Mouse (Mus musculus): ENCODE data around the gene Podnl1.

The Podnl1 gene

DNA sequence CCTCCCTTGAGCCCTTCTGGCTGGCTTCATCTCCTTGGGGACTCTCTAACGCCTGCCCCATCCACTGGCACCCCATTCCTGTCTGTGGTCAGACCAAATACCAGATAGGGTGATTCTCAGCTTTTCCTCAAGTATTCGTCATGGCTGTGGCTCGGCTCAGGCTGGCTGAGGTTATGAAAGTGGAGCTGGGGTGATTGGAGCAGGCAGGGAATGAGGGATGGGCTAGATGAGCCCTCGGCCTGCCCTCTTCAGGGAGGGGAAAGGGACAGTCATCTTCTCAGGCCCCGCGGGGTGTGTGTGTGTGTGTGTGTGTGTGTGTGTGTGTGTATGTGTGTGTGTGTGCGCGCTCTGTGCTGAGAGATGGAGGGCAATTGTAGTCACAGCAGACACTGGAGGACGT lies at the start of gene Podnl1:
TSS of gene Podnl1 (plus strand) at position 334 of the 400 bp plus-strand sequence.
- DNase-seq (ENCODE audit: low read depth, low spot score) = no peak

DNA sequence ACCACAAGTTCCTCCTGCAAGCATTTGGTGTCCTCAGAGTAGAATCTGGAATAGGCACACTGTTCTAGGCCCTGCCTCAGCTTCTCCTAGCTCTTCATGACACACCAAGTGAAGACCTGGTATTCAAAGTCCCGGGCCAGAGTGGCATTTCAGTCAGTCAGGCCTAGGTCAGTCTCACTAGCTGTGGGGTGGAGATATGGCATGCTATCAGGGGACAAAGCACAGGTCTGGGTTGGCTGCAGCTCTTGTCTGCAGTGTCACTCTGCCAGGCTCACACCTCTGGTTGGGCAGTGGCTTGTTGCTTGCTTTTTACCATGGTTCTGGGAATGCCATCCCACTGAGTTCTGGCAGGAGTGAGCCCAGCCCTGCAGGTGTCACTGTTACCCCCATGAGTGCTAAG lies 49.4 kb upstream of the Podnl1 start:
- DNase-seq (ENCODE audit: low read depth, low spot score) = no peak

DNA sequence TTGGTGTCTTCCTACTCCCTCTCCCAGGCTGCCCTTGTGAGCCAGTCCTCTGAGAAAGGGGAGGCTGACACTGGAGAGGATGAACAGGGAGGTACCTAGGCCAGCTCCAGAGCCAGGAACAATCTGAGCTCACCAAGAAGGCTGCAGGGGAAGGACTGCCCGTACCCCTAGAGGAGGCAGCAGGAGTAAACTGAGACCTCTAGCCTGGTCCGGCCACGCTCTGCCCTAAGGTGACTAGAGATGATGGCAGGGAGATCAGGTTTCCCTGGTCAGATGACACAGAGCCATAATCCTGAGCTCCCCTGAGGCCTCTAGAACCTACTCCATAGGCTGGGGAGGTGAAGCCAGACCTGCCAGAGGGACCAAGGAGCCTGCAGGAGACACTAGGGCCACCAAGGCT lies 48.9 kb upstream of the Podnl1 start:
- DNase-seq (ENCODE audit: low read depth, low spot score) = no peak

DNA sequence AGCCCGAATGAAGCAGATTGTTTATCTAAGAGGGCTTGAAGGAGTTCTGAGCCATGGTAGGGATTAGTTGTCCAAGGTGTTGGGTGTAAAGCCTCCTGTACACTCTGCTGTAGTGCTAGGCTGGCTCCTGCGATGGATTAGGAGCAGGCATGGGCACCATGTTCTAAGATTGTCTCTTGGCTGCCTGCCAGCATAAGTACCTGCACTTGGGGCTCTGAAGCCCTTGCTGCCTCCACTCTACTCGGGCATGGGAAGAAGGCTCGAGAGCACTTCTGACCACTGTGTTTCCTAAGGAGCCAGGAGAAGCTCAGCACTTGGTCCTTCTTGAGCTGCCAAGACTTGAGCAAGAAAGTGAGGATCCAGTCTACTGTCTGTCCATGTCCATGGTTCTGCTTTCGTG lies 46.6 kb upstream of the Podnl1 start:
- no peak for DNase-seq (ENCODE audit: low read depth, low spot score)

DNA sequence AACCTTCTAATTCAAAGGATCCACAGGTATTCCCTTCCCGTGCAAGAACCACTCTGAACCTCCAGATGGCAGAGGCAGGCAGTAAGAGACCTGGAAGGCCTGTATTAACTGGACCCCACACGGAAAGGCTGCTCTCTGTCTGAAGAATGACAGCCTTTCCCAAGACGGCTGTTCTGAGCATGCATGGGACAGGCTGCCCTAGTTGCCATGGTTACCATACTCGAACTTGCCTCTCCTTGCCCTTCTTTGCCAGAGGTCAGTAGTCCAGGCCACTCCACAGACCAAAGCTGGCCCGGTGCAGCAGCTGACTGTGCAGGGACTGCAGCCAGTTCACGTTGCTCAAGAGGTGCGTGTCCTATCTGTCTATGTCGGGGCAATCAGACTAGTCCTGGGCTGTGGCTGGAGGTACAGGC lies 42.0 kb upstream of the Podnl1 start:
- no peak for DNase-seq (ENCODE audit: low read depth, low spot score)

DNA sequence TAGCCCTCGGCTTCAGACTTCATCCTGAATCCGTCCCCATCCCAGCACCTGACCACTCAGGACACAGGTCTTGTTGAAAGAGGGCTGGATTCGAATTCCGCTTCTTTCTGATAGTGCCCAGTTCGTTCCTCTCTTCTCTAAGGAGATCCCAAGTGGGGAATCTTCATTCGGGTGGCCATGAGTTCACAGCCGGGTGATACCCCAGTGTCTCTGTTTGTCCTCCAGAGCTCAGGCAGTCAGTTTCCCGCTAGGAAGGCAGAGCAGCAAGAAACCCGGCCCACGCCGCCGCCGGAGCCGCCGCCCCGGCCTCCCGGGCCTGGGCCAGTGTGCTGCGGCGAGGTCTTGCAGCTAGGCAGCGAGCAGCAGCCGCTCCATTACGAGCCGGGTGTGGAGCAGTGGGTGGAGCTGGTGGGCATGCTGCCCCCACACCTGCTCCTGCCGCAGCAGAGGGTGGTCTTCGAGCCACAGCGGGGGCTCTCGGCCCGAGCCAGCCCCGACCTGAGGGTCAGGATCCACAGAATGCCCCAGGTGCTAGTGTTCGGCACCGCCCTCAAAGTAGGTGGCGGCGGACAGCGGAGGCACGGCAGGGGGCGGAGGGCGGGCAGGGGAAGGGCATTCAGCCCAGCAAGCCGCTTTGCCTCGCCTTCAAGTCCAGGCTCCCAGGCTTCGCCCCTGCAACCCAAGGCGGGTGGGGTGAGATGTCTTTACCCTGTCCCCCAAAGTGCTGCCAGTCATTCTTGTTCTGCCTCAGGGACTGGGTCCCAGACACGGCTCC lies 41.3 kb upstream of the Podnl1 start:
- DNase-seq (ENCODE audit: low read depth, low spot score) = no peak

DNA sequence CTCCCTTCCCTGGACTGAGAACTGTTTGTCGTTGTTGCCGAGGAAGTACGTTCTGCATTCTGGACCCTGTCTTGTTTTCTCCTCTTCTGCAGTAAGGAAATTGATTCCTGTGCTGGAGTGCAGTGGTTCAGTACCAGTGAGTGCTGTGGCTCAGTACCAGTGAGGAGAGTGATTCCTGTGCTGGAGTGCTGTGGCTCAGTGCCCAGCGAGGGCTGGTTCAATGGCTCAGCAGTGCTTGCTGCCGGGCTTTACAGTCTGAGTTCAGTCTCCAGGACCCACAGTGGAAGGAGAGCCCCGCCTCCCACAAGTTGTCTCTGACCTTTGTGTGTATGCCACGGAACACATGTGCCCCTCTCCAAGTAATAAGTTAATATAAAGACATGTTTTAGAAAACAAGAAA lies 38.6 kb upstream of the Podnl1 start:
- DNase-seq (ENCODE audit: low read depth, low spot score) = no peak

DNA sequence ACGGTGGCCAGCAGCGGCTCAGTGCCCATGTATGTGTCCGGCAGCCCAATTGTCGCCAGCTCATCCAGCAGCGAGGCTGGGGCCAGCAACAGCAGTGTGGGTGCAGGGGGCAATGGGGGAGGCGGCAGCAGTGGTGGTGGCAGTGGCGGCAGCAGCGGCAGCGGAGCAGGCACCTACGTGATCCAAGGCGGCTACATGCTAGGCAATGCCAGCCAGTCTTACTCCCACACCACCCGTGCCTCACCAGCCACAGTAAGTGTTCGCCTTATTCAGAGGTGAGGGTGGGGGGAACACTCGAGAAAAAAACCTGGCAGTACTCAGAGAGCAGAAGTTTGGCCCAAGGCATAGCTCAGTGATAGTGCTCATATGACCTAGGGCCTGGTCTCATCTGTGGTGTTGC lies 38.0 kb upstream of the Podnl1 start:
- no peak for DNase-seq (ENCODE audit: low read depth, low spot score)

DNA sequence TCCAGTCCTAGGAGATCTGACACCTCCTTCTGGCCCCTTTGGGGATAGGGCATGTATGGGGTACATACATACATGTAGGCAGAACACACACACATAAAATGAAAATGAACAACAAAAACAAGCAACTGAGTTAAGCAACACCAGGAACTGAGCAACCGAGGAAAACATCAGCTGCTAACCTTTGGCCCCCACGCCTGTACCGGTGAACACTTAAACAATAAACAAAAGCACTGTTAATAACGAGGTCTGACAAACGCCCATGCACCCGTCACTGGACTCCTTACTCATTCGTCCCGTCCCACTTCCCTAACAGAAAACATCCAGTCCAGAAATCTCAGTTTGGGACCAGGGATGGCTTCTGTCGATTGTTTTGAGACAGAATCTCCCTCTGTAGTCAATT lies 36.5 kb upstream of the Podnl1 start:
- no peak for DNase-seq (ENCODE audit: low read depth, low spot score)

DNA sequence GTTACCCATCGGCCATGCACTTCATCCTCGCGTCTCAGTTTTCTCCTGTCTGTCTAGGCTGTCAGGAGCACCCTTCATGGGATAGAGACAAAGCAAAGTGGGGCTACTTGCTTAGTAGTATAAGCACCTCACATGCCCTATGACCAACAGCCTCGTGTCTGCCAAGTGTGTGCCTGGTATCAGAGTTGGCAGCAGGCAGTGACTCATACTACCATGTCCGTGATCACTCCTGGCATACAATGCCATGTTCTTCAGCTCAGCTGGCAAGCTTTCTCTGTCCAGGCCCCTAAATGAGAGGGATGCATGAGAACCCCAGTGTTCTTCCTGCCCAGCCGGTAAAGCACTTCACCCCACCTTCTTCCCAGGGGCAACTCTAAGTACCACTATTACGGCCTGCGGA lies 35.2 kb upstream of the Podnl1 start:
- DNase-seq (ENCODE audit: low read depth, low spot score) = no peak

DNA sequence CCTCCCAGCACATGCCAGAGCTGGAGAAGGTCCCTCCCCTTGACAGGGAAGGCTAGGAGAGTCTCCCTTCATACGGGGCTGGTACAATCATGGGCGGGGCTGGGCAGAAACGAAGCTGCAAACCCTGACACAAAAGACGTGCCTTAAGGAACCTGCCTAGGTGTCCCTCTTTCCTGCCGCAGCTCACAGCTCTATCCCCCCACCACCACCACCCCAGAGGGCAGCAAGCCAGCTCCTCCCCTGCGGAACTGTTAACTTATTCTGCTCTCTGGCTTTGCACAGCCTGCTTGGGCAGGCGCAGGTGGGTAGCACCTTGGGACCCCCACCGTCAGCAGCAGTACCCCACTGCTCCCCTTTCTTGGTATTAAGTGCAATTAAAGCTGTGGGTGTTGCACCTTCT lies 29.7 kb upstream of the Podnl1 start:
- DNase-seq (ENCODE audit: low read depth, low spot score) = no peak

DNA sequence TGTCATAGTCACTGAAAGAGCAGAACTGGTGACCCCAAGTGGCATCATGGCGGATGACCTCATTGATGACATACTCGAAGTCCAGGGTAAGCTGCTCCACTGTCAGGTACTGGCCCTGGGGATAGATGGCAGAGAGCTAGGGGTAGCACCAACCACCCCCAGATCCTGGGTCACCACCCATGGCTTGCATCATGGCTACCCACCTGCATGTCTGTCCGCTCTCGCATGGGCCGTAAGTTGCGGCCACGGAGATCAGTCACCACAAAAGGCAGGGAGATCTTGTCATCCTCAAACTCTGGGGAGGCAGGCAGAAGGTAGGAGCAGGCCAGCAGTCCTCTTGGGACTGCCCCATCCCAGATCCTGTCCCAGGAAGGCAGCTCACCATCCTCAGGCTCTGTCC lies 27.4 kb upstream of the Podnl1 start:
- no peak for DNase-seq (ENCODE audit: low read depth, low spot score)

DNA sequence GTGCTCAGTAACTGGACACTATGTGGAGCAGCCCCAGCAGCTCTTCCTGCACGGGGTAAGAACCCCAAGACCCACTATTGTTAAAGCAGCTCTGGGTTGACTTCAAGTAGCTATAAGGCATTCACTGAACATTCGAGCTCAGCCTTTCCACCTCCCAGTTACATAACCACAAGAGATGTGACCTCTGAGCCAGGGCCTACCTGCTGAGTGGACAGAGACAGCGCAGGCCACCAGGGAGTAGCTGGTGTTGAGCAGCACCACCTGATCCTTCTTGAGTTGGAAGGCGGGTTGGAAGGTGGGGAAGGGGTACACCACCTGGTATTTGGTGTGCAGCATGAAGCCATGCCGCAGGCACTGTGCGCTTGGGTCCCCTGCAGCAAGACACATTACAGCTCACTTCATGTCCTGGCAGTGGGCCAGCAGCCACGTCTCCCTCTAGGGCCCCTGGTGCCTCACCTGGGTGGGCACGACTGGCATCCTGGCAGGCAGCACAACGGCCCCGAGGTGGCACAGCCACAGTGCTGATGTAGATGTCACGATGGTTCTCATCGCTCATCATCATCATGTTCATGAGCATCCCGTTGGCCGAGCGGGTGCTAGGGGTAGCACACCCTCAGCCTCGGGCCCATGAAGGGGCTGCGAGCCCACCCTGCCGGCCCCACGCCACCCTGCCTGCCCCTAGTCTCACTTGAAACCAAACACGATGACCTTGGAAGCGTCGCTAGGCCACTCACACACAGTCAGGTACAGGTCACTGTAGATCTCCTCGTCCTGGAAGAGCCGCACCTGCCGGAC lies 24.1 kb upstream of the Podnl1 start:
- no peak for DNase-seq (ENCODE audit: low read depth, low spot score)

DNA sequence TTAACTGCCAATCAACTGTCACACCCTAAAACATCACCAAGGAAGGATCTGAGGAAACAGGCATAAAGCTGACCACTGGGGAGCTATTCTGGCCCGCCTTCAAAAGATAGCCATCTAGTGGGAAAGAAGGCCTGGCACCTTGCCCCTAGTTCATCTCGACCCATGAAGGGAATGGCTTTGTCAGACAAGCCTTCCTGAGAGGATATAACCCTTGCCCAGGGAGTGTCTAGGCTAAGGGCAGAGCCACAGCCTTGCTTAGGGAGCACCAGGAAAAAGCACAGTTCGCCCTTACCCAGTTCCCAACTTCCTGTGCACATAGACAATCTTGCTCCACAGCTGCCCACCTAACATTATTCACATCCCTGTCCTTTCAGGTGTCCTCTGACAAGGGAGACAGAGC lies 22.2 kb upstream of the Podnl1 start:
- no peak for DNase-seq (ENCODE audit: low read depth, low spot score)

DNA sequence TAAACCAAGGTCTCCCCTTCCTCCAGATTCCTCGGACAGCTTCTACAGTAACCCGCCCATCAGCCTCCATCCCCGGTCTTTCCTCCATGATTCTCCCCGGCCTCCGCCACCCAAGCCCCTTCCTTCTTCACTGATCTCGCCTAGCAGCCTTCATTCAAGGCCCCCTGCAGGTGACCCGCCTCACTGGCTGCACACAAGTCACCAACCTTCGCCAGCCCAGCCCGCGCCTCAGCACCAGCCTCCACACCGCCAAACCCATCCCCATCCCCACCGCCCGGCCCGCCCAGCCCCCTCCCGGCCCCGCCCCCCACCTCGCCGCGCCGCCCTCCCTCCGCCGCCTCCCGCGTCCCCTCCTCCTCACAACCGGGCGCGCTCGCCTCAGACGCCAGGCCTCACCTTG lies 21.6 kb upstream of the Podnl1 start:
- DNase-seq (ENCODE audit: low read depth, low spot score) = peak; percentile 88

DNA sequence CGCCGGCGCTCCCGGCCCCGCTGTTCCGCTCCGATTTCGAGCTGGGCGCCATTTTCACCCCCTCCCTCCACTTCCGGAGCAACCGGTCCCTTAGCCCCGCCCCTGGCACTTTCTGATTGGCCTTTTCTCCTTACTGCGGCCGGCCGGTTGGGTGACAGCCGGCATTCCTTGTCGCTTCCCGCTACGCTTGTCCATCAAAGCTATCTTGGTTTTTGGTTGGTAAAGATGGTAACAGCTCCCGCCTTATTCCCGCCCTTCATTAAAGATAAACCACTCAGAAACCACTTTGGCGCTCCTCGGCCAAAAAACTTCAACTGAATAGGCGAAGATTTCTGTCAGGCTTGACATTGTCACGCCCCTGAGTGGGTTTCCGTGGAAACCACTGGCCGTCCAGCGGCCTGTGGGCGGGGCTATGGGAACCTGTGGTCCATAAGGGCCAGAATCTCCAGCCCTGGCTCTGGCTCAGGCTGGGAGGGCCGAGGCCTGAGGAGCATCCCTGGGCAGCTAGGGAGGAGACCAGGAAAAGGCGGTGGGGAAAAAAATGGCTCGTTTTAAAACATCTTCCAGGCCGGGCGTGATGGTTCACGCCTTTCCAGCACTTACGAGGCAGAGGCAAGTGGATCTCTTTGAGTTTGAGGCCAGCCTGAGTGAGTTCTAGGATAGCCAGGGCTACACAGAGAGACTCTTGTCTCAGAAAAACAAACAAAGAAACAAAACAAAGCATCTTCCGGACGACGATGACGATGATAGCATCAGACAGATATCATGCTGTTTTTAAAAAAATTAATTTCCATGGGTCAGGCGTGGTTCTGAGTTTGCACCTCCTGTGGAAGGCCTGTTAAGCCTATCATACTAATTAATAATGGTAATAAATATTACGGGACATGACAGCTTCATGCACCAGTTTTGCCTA lies 20.8 kb upstream of the Podnl1 start, which contains the start of gene Dcaf15:
TSS of gene Dcaf15 (minus strand) at position 72 of the 913 bp plus-strand sequence.
- peak; percentile 98 for DNase-seq (ENCODE audit: low read depth, low spot score)

DNA sequence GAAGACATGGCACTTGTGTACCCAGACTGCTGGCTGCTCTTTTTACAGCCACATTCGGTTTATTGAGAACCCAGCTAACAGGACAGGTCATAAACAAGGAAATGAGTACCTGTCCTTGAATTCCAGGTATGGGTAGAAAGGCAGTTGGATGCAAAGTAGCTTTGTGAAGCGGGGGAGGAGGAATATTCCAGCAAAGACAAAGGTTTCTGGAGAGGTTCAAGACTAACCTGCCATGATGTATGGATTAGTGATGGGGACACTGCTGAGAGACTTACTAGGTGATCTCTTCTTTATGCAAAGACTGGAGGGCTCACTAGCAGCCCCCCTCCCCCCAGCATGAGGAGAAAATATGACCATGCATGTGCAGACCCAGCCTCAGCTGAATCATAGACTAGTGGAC lies 20.1 kb upstream of the Podnl1 start:
- peak; percentile 32 for DNase-seq (ENCODE audit: low read depth, low spot score)

DNA sequence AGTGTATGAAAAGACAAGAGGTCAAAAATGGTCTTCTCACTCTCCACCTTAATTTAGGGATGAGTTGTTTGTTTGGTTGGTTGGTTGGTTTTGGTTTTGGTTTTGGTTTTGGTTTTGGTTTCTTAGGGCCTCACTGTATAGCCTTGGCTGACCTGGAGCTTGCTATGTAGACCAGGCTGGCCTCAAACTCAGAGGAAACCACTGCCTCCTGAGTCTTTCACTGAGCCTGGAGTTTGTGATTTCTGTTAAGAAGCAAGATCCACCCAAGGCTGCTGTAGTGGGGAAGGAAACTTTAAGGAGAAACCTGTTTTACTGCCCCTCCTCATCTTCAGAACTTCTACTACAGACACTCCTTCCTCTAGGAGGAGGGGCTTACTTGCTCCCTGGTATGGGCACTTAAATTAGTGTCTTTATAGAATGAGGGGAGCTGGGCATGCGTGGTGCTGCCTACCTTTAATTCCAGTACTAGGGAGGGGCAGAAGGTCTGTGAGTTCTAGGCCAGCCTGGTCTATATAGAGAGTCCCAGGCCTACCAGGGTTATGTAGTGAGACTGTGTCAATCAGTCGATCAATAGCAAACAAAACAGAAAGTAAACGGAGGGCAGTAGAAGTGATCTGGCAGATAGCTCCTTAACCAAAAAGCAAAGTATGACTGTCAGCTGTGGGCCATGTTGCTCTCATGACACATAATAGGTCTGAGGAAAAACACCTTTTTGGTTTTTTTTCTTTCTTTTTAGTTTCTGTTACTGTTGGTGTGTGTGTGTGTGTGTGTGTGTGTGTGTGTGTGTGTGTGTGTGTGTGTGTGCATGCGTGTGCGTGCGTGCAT lies 19.4 kb upstream of the Podnl1 start:
- peak; percentile 57 for DNase-seq (ENCODE audit: low read depth, low spot score)

DNA sequence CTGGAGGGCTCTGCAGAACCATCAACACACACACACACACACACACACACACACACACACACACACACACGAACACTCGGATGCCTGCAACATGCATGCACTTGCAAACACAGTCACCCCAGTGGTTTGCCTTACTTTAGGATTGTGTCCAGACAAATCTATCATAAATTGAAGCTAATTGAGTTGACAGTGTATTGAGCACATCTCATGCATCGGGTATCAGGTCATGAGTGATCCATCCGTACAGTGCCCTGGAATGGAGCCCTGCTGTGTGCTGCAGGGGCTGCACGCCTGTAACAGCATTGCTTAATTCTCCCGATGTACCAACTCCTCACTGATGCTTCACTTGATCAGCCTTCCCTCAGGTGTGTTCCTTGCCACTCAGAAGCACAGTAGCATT lies 10.1 kb upstream of the Podnl1 start:
- no peak for DNase-seq (ENCODE audit: low read depth, low spot score)

DNA sequence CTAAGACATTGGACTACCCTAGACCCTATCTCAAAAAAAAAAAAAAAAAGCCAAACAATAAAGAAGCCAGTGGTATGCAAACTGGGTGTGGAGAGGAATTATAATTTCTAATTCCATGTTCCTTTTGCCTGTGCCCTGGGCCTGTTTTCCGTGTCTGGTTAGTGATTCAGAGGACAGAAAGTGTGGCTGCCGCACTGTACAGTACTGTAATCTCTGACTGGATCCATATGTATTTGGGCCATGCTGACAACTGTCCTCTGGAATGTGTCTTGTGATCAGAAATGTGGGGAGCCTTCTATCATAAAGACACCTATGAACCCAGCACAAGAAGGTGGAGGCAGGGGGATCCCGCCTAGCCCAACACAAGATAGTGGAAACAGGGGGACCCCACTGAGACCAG lies 3.6 kb upstream of the Podnl1 start:
- DNase-seq (ENCODE audit: low read depth, low spot score) = no peak

DNA sequence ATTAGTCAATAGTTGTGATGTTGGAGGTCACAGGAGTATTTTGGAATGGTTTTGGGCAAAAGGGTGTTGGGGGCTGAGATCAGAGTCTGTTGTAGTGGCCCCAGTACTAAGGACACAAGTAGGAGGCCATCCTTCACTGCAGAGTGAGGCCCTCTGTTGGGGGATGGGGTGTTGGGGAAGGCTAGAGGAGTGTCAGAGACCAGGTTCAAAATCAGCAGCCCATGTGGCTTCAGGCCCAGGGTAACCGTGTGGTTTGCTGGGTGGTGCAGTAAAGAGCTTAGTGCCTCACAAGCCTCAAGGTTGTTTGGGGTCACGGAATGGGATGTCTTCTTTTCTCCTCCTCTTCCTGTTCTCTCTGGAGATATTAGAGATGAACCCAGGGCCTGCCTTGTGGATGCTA lies 953 bp downstream of the Podnl1 start:
- DNase-seq (ENCODE audit: low read depth, low spot score) = no peak
